Mouse (Mus musculus) bone marrow, adult 2 months (tissue): ENCODE results near the gene Gm5426.

Experiments
- CTCF ChIP-seq: fragments of 200-500 bp; IDR thresholded peaks from 2 replicates; pipeline ENCODE4 v1.5.1; 2011; ENCODE audit warnings: low read length, control low read depth; ENCODE audit not compliant: control insufficient read depth, insufficient read depth
- POLR2A ChIP-seq: fragments of 200-500 bp; IDR thresholded peaks from 2 replicates; pipeline ENCODE4 v1.6.1; 2011; ENCODE audit warnings: low read depth, mild to moderate bottlenecking, control low read depth, low read length, borderline replicate concordance; ENCODE audit not compliant: control insufficient read depth

GRCm38 (mm10) chr10:96105124-96105523, 31.3 kb upstream of the Gm5426 start:
- TF ChIP-seq CTCF (peak; percentile 63), POLR2A (no peak)
